Mouse (Mus musculus) embryonic facial prominence, embryonic 10.5 days (tissue): ENCODE results near the gene Nap1l4. TPM values are rescaled to one million over a fixed set of nuclear protein-coding genes. Genes with fewer than 3 reads are reported as not detected.
"Not testable (repeated sequence)": the region's sequence is repeated elsewhere in the genome, so short reads cannot be mapped to it uniquely, and the experiment has no call there.

Experiments
- DNase-seq: peaks from one replicate; pipeline ENCODE4 v3.0.0-alpha.2; 2017; ENCODE audit warnings: low spot score
- H3K27ac ChIP-seq: fragments of 300-500 bp; sonication (generic); replicated peaks from 2 replicates; pipeline ENCODE4 v1.5.1; 2016; ENCODE audit warnings: mild to moderate bottlenecking
- H3K27me3 ChIP-seq: fragments of 300-500 bp; sonication (generic); replicated peaks from 2 replicates; pipeline ENCODE4 v1.6.1; 2016; ENCODE audit warnings: low read depth, mild to moderate bottlenecking; ENCODE audit not compliant: poor library complexity, severe bottlenecking
- H3K36me3 ChIP-seq: fragments of 300-500 bp; sonication (generic); replicated peaks from 2 replicates; pipeline ENCODE4 v1.6.1; 2016; ENCODE audit warnings: mild to moderate bottlenecking, moderate library complexity
- H3K4me1 ChIP-seq: fragments of 300-500 bp; sonication (generic); 2 replicates; pipeline ENCODE4 v1.6.1; 2016
- H3K4me3 ChIP-seq: fragments of 300-500 bp; sonication (generic); 2 replicates; pipeline ENCODE4 v1.5.1; 2016; ENCODE audit warnings: mild to moderate bottlenecking, moderate library complexity
- H3K9me3 ChIP-seq: fragments of 300-500 bp; sonication (generic); 2 replicates; pipeline ENCODE4 v1.6.1; 2016; ENCODE audit warnings: mild to moderate bottlenecking
- WGBS: fragments of 180-500 bp; shearing (Covaris S2); methylation state at CpG from one replicate; pipeline ENCODE4 v1.1.7; 2016; 5-methylcytosine and 5-hydroxymethylcytosine counted together
- polyA plus RNA-seq: library from polyadenylated mRNA; unstranded; fragments of >200 nt; fragmentation: Nextera tagmentation; extraction: Ambion mirVana; gene quantifications from 2 replicates; pipeline ENCODE4 v1.2.1, GENCODE M21; 2016

Gene Nap1l4
- polyA plus RNA-seq, 1 experiment from 2014 or later: 377 TPM

GRCm38 (mm10) chr7:143549588-143550220 is 798 bp upstream of the Nap1l4 start:
- 37% methylated on average over 2 of the region's 2 CpGs for WGBS

GRCm38 (mm10) chr7:143548231-143548961 is 510 bp downstream of the Nap1l4 start:
- no peaks in the 10 kb centered on the region for H3K27me3 ChIP-seq
- H3K36me3 ChIP-seq: peaks cover 30% of the 10 kb centered on the region
- no peaks in the 10 kb centered on the region for H3K9me3 ChIP-seq
- peak overlapping the region; percentile 99 for H3K27ac ChIP-seq
- WGBS: under 1% methylated on average over 63 of the region's 63 CpGs
- DNase-seq: no peak
- peaks cover 43% of the 10 kb centered on the region for H3K4me1 ChIP-seq
- peak overlapping the region; percentile 96 for H3K4me3 ChIP-seq

More at GRCm38 (mm10) chr7:143549588-143550220, 798 bp upstream of the Nap1l4 start:
- peaks cover 35% of the 10 kb centered on the region for H3K36me3 ChIP-seq
- H3K27ac ChIP-seq: peak overlapping the region; percentile 99
- no peaks in the 10 kb centered on the region for H3K9me3 ChIP-seq
- peaks cover 36% of the 10 kb centered on the region for H3K4me1 ChIP-seq
- no peaks in the 10 kb centered on the region for H3K27me3 ChIP-seq
- H3K4me3 ChIP-seq: peak overlapping the region; percentile 96
- DNase-seq: no peak

GRCm38 (mm10) chr7:143546554-143546953 is 2.4 kb downstream of the Nap1l4 start:
- Histone ChIP-seq H3K27me3 (no peaks in the 10 kb centered on the region), H3K4me3 (peak overlapping the region; percentile 19; the same call in 1 of the 2 replicates), H3K9me3 (no peaks in the 10 kb centered on the region), H3K4me1 (peaks cover 51% of the 10 kb centered on the region), H3K36me3 (peaks cover 30% of the 10 kb centered on the region), H3K27ac (no peak overlapping the region)
- no peak for DNase-seq
- 82% methylated on average over 2 of the region's 2 CpGs for WGBS

- DNase-seq: peak; percentile 51
- Histone ChIP-seq H3K27ac (no peak overlapping the region), H3K27me3 (no peaks in the 10 kb centered on the region), H3K9me3 (no peaks in the 10 kb centered on the region), H3K36me3 (peaks cover 48% of the 10 kb centered on the region), H3K4me1 (peaks cover 44% of the 10 kb centered on the region), H3K4me3 (no peak overlapping the region)
- WGBS: 91% methylated on average over 2 of the region's 2 CpGs
Measured at GRCm38 (mm10) chr7:143544368-143544767, 4.5 kb downstream of the Nap1l4 start.

- H3K9me3 ChIP-seq: no peaks in the 10 kb centered on the region
- 76% methylated on average over 1 of the region's 1 CpGs for WGBS
- H3K36me3 ChIP-seq: peaks cover 81% of the 10 kb centered on the region
- H3K27ac ChIP-seq: no peak overlapping the region
- peaks cover 10% of the 10 kb centered on the region for H3K4me1 ChIP-seq
- no peaks in the 10 kb centered on the region for H3K27me3 ChIP-seq
- no peak overlapping the region for H3K4me3 ChIP-seq
- DNase-seq: no peak
Measured at GRCm38 (mm10) chr7:143538671-143539070, 10.2 kb downstream of the Nap1l4 start.

GRCm38 (mm10) chr7:143538229-143538628 is 10.7 kb downstream of the Nap1l4 start:
- not testable (repeated sequence) for H3K27me3 ChIP-seq, H3K4me1 ChIP-seq, H3K27ac ChIP-seq, DNase-seq, H3K9me3 ChIP-seq, H3K4me3 ChIP-seq
- WGBS: 91% methylated on average over 6 of the region's 6 CpGs
- H3K36me3 ChIP-seq: peaks cover 86% of the 10 kb centered on the region

- whole genome bisulfite sequencing: 93% methylated on average over 3 of the region's 3 CpGs
- H3K4me1 ChIP-seq: no peaks in the 10 kb centered on the region
- no peaks in the 10 kb centered on the region for H3K9me3 ChIP-seq
- H3K4me3 ChIP-seq: no peak overlapping the region
- no peaks in the 10 kb centered on the region for H3K27me3 ChIP-seq
- H3K36me3 ChIP-seq: peaks cover 99% of the 10 kb centered on the region
- no peak overlapping the region for H3K27ac ChIP-seq
- no peak for DNase-seq
Measured at GRCm38 (mm10) chr7:143536251-143536650, 12.7 kb downstream of the Nap1l4 start.

- H3K4me1 ChIP-seq: no peaks in the 10 kb centered on the region
- 85% methylated on average over 2 of the region's 2 CpGs for WGBS
- no peak for DNase-seq
- H3K4me3 ChIP-seq: no peak overlapping the region
- H3K27ac ChIP-seq: no peak overlapping the region
- no peaks in the 10 kb centered on the region for H3K27me3 ChIP-seq
- no peaks in the 10 kb centered on the region for H3K9me3 ChIP-seq
- H3K36me3 ChIP-seq: peaks cover 100% of the 10 kb centered on the region
Measured at GRCm38 (mm10) chr7:143533284-143533683, 15.6 kb downstream of the Nap1l4 start.

GRCm38 (mm10) chr7:143532410-143532809 is 16.5 kb downstream of the Nap1l4 start:
- Histone ChIP-seq H3K27ac (no peak overlapping the region), H3K27me3 (no peaks in the 10 kb centered on the region), H3K4me1 (no peaks in the 10 kb centered on the region), H3K9me3 (no peaks in the 10 kb centered on the region), H3K36me3 (peaks cover 100% of the 10 kb centered on the region), H3K4me3 (no peak overlapping the region)
- no peak for DNase-seq
- 96% methylated on average over 1 of the region's 1 CpGs for WGBS

GRCm38 (mm10) chr7:143519333-143519732 is 29.6 kb downstream of the Nap1l4 start:
- H3K9me3 ChIP-seq: no peaks in the 10 kb centered on the region
- H3K4me1 ChIP-seq: no peaks in the 10 kb centered on the region
- no peak overlapping the region for H3K27ac ChIP-seq
- no peak for DNase-seq
- no peaks in the 10 kb centered on the region for H3K27me3 ChIP-seq
- H3K36me3 ChIP-seq: peaks cover 100% of the 10 kb centered on the region
- no peak overlapping the region for H3K4me3 ChIP-seq
- WGBS: 84% methylated on average over 4 of the region's 4 CpGs

- no peaks in the 10 kb centered on the region for H3K4me1 ChIP-seq
- H3K4me3 ChIP-seq: no peak overlapping the region
- no peak for DNase-seq
- no peaks in the 10 kb centered on the region for H3K27me3 ChIP-seq
- H3K27ac ChIP-seq: no peak overlapping the region
- H3K9me3 ChIP-seq: no peaks in the 10 kb centered on the region
- WGBS: 93% methylated on average over 4 of the region's 4 CpGs
- peaks cover 76% of the 10 kb centered on the region for H3K36me3 ChIP-seq
Measured at GRCm38 (mm10) chr7:143514416-143514768, 34.5 kb downstream of the Nap1l4 start.

GRCm38 (mm10) chr7:143513763-143514415 is 35.0 kb downstream of the Nap1l4 start:
- Histone ChIP-seq H3K36me3 (peaks cover 71% of the 10 kb centered on the region), H3K27ac (no peak overlapping the region), H3K9me3 (no peaks in the 10 kb centered on the region), H3K4me3 (no peak overlapping the region), H3K4me1 (no peaks in the 10 kb centered on the region), H3K27me3 (no peaks in the 10 kb centered on the region)
- DNase-seq: no peak
- 89% methylated on average over 10 of the region's 10 CpGs for WGBS

GRCm38 (mm10) chr7:143511335-143511712 is 37.6 kb downstream of the Nap1l4 start:
- Histone ChIP-seq H3K9me3 (no peaks in the 10 kb centered on the region), H3K27me3 (no peaks in the 10 kb centered on the region), H3K27ac (no peak overlapping the region), H3K4me1 (no peaks in the 10 kb centered on the region), H3K4me3 (no peak overlapping the region), H3K36me3 (peaks cover 46% of the 10 kb centered on the region)
- DNase-seq: no peak
